Mouse (Mus musculus) brain, adult 2 months (tissue): ENCODE results near the gene Gm17402.

Experiments
- DNase-seq: peaks from one replicate; pipeline ENCODE4 v3.0.0; 2011; ENCODE audit warnings: low read depth, low spot score

Gene Gm17402

DNA sequence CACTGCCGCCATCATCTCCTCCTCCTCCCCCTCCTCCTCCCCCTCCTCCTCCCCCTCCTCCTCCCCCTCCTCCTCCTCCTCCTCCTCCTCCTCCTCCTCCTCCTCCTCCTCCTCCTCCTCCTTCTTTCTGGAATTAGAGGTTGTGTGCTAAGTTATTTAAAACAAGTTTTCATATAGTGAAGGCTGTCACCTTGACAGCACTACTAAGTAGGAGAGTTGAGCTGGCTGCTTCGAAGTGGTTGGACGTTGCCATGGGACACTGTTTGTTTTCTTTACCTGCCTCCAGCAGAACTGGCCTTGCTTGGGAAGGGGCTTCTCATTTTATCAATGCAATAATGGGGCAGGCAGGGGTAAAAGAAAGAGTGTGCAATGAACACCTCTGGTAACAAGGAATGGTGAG lies at the start of gene Gm17402:
Gm17402 (minus strand) TSS at position 101 of the 400 bp plus-strand sequence.
- no peak for DNase-seq

DNA sequence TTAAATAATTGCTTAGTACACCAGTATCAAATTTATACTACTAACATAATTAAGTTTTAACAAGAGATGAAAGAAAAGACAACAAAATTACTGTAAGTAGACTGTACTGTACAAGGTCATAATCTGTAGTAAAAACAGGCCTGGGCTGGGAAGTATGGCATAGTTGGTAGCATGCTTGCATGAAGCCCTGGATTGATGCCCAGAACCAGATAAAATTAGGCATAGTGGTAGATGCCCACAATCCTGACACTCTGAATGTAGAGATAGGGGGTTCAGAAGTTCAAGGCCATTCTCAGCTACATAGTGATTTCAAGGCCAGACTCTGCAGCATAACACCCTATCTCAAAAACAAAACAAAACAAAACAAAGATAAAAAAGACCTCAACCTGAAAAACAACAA lies 3.3 kb upstream of the Gm17402 start:
- no peak for DNase-seq

DNA sequence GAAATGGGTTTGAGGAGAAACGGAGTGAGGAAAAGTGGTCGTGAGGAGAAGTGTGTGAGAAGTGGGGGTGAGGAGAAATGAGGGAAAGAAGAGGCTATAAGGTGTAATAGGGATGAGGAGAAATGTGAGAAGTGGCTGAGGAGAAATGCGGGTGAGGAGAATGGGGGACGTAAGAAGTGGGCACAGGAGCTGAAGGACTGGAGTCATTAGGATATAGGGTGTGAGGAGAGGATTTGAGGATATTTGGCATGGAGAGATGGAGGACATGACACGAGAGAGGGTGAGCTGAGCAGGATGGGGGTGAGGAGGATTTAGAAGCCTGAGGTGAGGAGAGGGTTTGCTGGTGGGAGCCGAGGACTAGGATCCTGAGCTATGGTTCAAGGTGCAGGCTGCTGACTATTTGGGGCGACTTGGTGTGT lies 594 bp downstream of the Gm17402 start:
- DNase-seq, result no peak

DNA sequence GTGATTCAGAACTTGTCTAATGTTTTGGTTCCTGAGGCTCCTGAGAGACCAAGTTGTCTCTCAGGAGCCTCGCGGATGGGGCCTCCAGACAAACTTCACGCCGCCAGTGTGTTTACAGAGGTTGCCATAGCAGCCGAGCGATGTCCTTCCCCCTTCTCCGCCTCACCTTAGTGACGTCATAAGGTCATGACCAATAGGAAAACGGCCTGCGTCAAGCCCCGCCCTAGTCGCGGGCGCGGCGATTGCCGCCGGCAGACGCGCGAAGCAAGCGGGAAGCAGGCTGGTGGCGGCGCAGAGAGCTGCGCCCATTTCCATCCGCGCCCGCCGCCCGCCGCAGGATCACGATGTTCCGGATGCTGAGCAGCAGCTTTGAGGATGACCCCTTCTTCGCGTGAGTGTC lies 1.1 kb downstream of the Gm17402 start, which contains the start of gene Mlf1:
Mlf1 (plus strand) TSS at position 226 of the 400 bp plus-strand sequence.
- DNase-seq, result peak; percentile 94

DNA sequence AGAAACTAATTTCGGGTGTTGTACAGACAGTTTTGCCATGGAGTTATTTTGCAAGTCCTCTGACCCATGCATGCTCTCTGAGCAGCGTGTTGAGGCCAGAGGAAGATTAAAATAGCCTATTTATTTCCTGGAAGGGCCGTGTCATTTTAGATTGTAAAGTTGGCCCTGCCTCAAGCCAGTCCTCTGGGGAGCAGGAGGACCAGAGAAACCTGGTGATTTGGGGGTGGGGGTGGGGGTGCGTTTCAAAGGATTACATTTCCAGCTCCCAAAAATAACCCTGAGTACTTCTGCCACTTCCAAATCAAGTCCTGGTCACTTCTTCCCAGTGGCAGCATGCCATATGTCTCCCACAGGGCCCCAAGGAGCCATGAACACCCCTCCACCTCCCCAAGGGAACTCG lies 2.2 kb downstream of the Gm17402 start:
- DNase-seq, result no peak

DNA sequence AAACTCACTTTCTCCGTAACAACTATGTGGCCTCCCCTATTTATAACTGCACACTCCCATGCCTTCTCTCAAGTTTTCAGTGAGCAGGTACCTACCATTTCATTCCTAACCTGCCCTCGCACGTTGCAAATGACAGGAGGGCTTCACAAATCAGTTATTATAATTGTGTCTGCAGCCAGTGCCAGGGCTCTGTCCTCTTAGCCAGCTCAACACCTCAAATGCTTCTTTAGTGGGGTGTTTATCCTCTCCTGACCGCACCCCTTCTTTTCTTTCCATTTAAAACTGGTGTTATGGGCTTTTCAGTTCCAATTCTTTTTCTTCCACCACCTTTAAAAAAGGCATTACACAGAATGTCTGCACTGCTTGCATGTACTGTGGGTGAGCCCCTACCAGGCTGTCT lies 2.8 kb downstream of the Gm17402 start:
- DNase-seq, result no peak

DNA sequence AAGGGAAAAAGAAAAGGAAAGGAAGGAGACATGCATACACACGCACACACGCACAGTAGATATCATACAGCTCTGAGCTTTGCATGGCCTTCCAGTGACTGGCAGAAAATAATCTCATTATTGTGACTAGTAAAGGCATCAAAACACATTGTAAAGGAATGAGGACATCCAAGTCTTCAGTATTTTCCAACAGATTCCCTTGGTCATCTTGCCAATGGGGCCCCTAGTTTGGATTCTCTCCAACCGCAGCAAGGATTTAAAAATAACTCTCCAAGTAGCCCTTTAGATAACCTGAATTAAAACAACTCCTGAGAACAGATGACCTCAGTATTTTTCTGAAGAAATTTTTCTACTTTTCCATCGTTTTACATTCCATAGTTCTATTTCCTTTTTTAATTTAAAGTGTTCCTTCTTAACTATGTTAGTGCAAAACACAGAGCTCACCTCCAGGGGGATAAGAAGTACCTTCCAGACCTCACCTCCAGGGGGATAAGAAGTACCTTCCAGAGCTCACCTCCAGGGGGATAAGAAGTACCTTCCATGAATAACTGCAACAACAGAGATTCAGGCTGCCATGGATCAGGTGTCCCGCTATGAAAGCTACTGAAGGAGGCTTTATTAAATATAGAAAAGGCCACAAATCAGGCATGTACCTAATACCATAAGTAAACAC lies 5.4 kb downstream of the Gm17402 start:
- no peak for DNase-seq

DNA sequence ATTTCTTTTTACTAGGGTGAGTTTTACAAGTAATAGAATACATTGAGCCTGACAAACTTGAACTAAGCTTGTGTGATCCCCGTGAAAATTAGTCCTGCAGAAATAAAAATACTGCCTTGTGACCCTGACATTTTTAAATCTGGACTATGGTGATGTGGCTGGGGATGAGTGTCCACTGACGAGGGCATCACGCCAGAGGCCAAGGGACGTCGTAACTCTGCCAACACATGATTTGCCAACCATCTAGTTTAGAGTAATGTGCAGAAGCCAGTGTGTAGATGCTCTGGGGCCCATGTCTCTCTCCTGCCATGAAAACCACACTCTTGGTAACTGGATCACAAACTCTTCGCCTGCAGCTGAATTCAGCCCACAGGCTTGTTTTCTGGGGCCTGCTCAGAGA lies 7.5 kb downstream of the Gm17402 start:
- no peak for DNase-seq

DNA sequence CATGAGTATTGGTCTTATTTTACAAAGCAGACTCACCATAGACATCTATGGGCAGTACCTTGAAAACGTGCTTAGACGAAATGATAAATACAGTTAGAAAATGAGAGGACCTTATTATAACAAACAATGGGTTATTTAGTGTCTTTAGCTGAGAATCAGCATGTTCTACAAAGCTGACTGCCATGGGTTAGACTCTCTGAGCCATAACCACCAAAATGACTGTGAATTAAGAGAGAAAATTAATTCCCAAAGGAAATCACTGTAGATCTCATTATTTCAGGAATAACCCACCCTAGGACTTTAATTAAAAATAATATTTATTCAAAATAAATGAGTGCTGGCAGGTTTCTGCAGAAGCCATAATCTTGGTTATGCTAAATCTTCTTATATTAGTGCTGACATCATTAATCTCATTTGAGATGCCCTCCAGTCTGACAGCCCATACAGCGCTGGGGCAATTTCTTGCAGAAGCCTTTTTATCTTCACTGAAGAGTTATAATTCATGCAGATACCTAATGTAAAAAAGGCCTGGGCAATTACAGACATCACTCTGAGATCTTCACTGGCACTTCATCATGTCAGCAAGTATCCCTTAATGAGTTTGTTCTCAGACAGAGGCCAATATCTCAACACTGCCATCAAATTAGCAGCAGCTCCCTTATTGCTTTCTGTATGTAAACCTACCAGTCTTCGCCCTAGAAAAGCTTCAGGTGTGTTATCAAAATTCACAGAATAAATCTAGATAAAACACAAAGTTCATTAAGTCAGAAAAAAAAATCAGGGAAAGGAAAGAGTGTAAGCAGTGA lies 8.7 kb downstream of the Gm17402 start:
- no peak for DNase-seq

DNA sequence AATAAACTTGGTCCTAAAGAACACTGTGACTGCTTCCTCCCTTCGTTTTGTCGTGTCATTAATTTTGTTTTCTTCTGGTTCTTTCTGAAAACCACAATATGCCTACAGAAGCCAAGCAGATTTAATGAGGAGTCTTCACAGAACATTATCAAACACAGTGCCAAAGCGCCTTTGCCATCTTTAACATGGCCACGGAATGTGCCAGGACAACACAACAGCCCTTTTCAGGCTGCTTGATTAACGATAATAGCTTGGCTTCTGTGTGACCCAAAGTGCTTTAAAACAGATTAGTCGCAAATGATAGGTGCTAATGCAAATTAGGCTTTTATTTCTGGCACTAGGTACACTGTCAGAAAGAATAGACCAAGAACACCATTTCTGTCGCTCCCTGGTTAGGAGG lies 16.6 kb downstream of the Gm17402 start:
- DNase-seq, result no peak

DNA sequence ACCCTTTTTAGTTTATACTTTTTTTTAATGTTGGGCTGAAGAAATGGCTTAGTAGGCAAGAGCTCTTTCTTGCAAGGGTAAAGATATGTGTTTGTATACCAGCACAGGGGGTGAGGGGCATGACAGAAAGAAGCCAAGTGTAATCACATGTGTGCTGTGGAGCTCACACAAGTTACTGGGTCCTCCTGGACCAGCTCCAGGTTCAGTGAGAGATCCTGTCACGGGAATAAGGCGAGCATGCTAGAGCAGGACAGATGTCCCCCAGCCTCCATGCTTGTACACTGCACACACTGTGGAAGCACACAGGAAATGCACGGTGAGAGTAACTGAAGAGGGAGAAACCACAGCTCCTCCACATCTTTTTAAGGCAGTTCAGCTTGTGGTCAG lies 22.2 kb downstream of the Gm17402 start:
- no peak for DNase-seq

DNA sequence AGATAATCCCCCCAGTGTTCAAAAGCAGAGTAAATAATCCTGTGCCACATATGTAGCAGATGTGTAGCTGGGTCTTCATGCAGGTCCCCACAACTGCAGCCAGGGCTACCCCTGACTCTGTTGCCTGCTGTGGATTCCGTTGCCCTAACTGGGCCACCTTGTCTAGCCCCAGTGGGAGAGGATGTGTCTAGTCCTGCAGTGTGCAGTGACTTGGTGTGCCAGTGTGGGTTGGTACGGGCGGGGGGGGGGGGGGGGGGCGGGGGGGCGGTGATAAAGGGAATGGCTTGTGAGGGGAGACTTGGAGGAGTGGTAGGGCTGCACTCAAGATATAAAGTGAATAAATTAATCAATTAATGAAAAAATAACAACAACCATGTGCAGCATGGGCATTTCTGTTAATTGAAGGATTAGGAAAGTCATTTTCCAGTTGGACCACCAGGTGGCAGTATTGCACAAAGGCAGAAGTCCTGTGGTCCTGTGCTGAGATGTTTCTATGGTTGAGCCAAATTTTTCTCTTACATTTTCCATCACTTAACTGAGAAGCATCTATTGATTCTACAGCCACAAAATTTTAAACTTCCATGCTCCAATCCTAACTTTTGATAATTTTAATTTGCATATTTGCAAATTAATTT lies 22.7 kb downstream of the Gm17402 start:
- DNase-seq, result peak; percentile 74

DNA sequence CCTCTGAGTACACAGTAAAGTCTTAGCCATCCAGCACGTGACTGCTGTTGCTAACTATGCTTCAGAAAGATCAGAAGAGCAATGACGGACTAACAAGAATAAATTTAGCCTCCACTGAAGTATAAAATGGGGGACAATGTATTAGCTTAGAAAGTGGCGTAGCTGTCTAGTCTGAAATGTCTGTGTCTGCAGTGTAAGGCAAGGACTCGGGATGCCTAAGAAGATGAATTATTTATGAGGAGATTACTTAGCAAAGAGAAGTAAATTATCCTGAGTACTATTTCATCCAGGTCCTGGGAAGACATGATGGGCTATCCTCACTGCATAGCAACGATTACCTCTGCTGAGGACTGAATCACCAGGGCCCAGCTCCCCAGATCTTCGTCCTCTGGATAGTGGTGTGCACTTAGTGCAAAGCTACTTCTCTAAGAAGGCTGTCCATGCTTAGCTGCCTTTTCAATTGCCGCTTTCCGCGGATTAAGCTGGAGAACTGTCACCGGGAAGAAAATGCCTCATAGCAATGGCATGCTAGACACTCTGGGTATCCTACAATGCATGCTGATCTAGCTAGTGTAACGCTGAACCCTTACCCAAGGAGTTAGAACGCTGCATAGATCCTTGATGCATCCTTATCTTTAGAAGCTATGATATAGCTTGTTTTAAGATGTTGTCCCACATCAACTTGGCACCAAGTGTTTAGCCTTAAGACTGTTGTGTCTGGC lies 23.4 kb downstream of the Gm17402 start:
- DNase-seq, result no peak

DNA sequence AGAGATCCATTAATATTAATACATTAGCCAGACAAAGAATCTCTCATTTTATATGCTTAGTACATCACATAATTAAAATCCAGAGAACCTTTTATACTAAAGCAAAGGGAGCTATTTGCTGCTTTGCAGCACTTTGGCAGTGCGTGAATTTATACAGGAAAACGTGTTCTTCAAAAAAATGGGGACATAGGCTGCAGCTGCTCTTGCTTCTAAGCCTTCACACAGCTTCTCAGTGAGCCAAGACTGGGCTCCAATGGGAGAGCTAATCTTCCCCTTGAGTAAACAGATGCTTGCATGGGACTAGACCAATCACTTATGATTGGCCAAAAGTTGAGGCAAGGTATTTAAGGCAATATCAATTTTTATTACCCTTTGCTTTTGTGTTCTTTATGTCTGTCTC lies 28.3 kb downstream of the Gm17402 start:
- DNase-seq, result peak; percentile 5

DNA sequence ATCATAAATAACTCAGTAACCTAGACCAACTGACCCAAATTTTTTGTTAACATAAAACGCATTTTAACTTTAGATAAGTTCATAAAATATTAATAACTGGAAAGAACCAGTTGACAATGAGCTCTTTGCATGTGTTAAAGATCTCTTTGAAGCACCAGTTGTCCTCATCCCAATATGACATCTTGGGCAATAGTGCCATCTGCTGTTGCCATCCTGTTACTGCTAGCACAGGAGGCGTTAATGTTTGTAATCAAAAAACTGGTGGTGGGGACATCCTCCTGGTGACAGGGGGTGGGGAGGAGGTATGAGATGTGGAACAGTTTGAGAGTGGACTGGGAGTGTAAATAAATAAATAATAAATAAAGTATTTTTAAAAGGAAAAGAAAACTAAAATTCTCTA lies 30.4 kb downstream of the Gm17402 start:
- DNase-seq, result peak; percentile 72

DNA sequence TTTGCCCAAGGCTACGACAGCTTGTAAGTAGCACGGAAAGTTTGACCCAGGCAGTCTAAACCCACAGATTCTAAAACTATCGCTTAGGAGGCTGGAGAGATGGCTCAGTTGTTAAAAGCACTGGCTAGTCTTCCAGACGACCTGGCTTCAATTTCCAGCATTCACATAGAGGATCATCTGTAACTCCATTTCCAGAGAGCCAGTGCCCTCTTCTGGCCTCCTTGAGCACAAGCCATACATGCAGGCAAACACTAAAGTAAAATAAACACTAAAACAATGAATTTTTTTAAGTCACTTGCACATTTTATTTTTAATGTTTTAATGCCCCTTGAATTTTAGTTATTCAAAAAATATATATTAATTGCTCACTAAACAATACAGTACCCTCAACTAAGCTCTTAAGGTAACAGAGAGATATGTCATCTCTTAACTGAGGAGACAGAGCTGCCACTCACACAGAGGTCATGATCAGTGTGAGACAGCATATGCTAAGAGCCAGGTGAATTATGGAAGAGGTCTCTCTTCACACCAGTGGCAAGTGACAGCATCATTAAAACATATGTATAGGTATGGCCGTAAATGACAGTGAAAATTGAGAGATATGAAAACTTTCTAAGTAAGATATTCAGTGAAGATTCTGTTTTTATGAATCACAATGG lies 31.8 kb downstream of the Gm17402 start:
- peak; percentile 33 for DNase-seq

DNA sequence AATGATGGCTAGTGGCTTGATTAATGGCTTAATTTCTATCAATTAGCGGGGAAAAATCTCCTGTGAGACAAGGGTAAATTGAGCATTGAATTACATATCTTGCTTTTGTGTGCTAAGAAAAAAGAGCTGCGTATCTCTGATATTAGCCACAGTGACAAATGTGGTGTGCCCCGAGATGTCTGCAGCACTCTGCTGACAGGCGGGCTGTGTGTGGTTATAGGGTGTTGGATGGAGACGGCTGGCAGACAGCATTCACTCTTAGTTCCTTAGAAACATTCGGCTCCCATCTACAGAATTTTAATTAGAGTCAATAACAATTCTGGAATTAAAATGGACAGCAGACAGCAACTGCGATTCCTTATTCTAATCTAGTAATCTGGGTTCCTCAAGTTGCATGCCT lies 34.0 kb downstream of the Gm17402 start:
- DNase-seq, result no peak

DNA sequence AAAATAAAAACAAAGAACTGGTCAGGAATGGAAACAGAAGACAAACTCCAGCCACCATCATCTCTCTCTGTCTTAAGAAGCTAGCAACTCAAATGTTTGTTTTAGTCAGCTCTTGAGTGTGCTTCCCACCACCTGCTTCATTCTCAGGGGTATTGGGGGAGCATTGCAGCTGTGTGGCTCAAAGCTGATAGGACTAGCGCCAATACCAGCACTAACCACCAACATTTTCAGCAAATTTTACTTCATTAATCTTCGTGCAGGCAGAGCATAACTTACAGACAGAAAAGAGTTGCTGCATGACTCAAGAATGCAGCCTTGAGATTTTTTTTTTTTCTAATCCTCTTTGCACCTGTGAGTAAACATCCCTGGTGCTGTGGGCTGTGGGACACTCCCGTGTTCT lies 35.4 kb downstream of the Gm17402 start:
- no peak for DNase-seq

DNA sequence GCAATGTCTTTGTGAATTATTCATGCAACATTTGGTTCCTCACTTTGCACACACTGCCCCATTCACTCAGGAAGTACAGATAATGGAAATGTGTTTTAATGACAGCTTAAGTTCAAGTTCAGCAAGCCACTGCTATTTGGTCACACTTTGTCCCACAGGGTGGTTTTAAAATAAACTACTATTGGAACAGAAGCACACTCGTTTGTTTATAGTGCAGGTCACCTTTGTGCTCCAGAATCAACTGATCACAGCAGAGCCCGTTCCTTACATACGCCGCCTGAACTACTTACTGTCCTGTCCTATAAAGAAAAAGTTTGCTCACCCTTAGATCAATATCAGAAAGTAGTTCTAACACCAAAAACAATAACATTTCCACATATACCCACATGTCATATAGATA lies 52.5 kb downstream of the Gm17402 start:
- DNase-seq, result no peak
